ENCODE assay signal across 19 mouse cellular contexts in genomic region chr14:32175310-32175709, GRCm38 (mm10). TPM values are rescaled to one million over a fixed set of nuclear protein-coding genes. Genes with fewer than 3 reads are reported as not detected.
"Had no signal": no experiment of that assay in that cellular context is flagged by ENCODE, and none has a peak within 500 bp of the region (broad histone marks: within the 10 kb centered on the region; RNA-seq: fewer than 3 reads in every experiment).

No protein-coding gene starts in this region.

- DNase-seq: kidney, adult 11 months; kidney, adult 9 months; kidney, postnatal 14 days; left cerebral cortex, postnatal 4 days; thymus, adult 18-20 months; thymus, postnatal 25 days had no signal

- H3K27ac ChIP-seq: limb, embryonic 13.5 days; liver, embryonic 15.5 days; midbrain, embryonic 13.5 days had no signal

- H3K9ac ChIP-seq: limb, embryonic 13.5 days; liver, embryonic 15.5 days; midbrain, embryonic 13.5 days had no signal

- H3K4me3 ChIP-seq: limb, embryonic 13.5 days; liver, embryonic 15.5 days; midbrain, embryonic 13.5 days had no signal

- H3K4me2 ChIP-seq: limb, embryonic 13.5 days; liver, embryonic 15.5 days; midbrain, embryonic 13.5 days had no signal

- H3K27me3 ChIP-seq: limb, embryonic 13.5 days; liver, embryonic 15.5 days; midbrain, embryonic 13.5 days had no signal

- ATAC-seq: midbrain, embryonic 13.5 days had no signal

- H3K4me1 ChIP-seq: limb, embryonic 13.5 days; midbrain, embryonic 13.5 days had no signal

- H3K9me3 ChIP-seq: limb, embryonic 13.5 days; liver, embryonic 15.5 days; midbrain, embryonic 13.5 days had no signal

RNA-seq across cellular contexts. Expression of gene Msmb, which starts 33.5 kb away (rescaled TPM):
- total RNA-seq: layer of hippocampus, adult 8-10 months; layer of hippocampus, postnatal 14 days; left cerebral cortex, adult 18-20 months; left cerebral cortex, postnatal 10 days; left cerebral cortex, postnatal 4 days; midbrain, postnatal 0 days had no signal
- polyA plus RNA-seq: large intestine, adult 2 months; limb, embryonic 13.5 days; lung, embryonic 16.5 days; midbrain, embryonic 13.5 days; midbrain, postnatal 0 days; neural tube, embryonic 14.5 days; stomach, embryonic 14.5 days; urinary bladder, adult 2 months had no signal
